Mouse (Mus musculus) limb, embryonic 11.5 days (tissue): ENCODE measurements around the gene Mapk7. TPM values are rescaled to one million over a fixed set of nuclear protein-coding genes. Genes with fewer than 3 reads are reported as not detected.

ENCODE experiments used
- ATAC-seq: fragments of 200-750 bp; cut with Nextera tagmentation; 2 replicates; pipeline ENCODE4 v1.8.0; 2017; ENCODE audit warnings: low read depth; ENCODE audit not compliant: insufficient number of reproducible peaks, low FRiP score, low TSS enrichment
- DNase-seq: peaks from one replicate; pipeline ENCODE4 v3.0.0-alpha.2; 2015; ENCODE audit warnings: low spot score
- H3K27ac ChIP-seq: fragments of 300-500 bp; sonication (generic); replicated peaks from 2 replicates; pipeline ENCODE4 v1.5.1; 2014; ENCODE audit warnings: low read depth, mild to moderate bottlenecking, low read length
- H3K27me3 ChIP-seq: fragments of 300-500 bp; sonication (generic); 2 replicates; pipeline ENCODE4 v1.6.1; 2014; ENCODE audit warnings: mild to moderate bottlenecking, low read length, mixed read lengths; ENCODE audit not compliant: control insufficient read depth, insufficient read depth
- H3K36me3 ChIP-seq: fragments of 300-500 bp; sonication (generic); 2 replicates; pipeline ENCODE4 v1.6.1; 2014; ENCODE audit warnings: mild to moderate bottlenecking, low read length, moderate library complexity, mixed read lengths; ENCODE audit not compliant: control insufficient read depth, insufficient read depth
- H3K4me1 ChIP-seq: fragments of 300-500 bp; sonication (generic); 2 replicates; pipeline ENCODE4 v1.6.1; 2014; ENCODE audit warnings: low read length, mixed read lengths; ENCODE audit not compliant: control insufficient read depth, insufficient read depth
- H3K4me2 ChIP-seq: fragments of 300-500 bp; sonication (generic); 2 replicates; pipeline ENCODE4 v1.6.1; 2014; ENCODE audit warnings: low read depth, mild to moderate bottlenecking, moderate library complexity; ENCODE audit not compliant: severe bottlenecking
- H3K4me3 ChIP-seq: fragments of 300-500 bp; sonication (generic); 2 replicates; pipeline ENCODE4 v1.5.1; 2014; ENCODE audit warnings: low read depth, low read length
- H3K9ac ChIP-seq: fragments of 300-500 bp; sonication (generic); 2 replicates; pipeline ENCODE4 v1.6.1; 2014; ENCODE audit warnings: mild to moderate bottlenecking, low read length
- H3K9me3 ChIP-seq: fragments of 300-500 bp; sonication (generic); 2 replicates; pipeline ENCODE4 v1.6.1; 2016; ENCODE audit warnings: low read length; ENCODE audit not compliant: control insufficient read depth
- WGBS: fragments of 180-500 bp; shearing (Covaris S2); extraction: QIAGEN DNeasy Blood & Tissue Kit; methylation state at CpG from one replicate; pipeline ENCODE4 v1.1.7; 2014; 5-methylcytosine and 5-hydroxymethylcytosine counted together
- polyA plus RNA-seq: library from polyadenylated mRNA; unstranded; fragments of >200 nt; fragmentation: Nextera tagmentation; extraction: Ambion mirVana; gene quantifications from 2 replicates; pipeline ENCODE4 v1.2.1, GENCODE M21; 2014

Mapk7 gene
- polyA plus RNA-seq, 1 experiment from 2014 or later = 58.6 TPM

- no peak overlapping the region for H3K4me3 ChIP-seq
- ATAC-seq (no peak), DNase-seq (no peak)
- H3K9me3 ChIP-seq = no peaks in the 10 kb centered on the region
- H3K4me1 ChIP-seq = no peaks in the 10 kb centered on the region
- no peak overlapping the region for H3K9ac ChIP-seq
- no peak overlapping the region for H3K27ac ChIP-seq
- no peak overlapping the region for H3K4me2 ChIP-seq
- WGBS = 80% methylated on average over 4 of the region's 4 CpGs
- no peaks in the 10 kb centered on the region for H3K36me3 ChIP-seq
- no peaks in the 10 kb centered on the region for H3K27me3 ChIP-seq
Observed at GRCm38 (mm10) chr11:61465422-61465821, 28.8 kb downstream of the Mapk7 start.

DNA sequence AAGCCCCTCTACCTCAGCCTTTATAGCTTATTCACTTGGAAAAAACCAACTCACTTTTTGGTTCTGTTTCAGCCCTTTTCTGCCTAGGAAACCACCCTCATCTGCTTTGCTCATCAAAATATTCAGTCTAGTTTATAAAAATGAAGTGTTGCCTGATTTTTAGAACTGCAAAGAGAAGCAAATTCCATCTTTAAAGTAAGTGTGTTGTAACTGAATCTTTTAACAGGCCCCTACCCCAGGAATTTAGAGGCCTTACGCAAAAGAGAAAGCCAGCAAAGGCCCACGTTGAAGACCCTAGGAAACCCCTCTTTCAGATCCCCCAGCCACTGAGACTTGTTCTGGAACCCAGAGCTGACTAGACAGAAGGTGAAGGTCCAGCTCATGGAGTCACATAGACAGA, 30.1 kb downstream of the Mapk7 start:
- Histone ChIP-seq H3K27ac (no peak overlapping the region), H3K9me3 (no peaks in the 10 kb centered on the region), H3K4me2 (no peak overlapping the region), H3K36me3 (no peaks in the 10 kb centered on the region), H3K4me1 (no peaks in the 10 kb centered on the region), H3K4me3 (no peak overlapping the region), H3K9ac (no peak overlapping the region), H3K27me3 (no peaks in the 10 kb centered on the region)
- ATAC-seq (no peak), DNase-seq (no peak)
- 61% methylated on average over 2 of the region's 2 CpGs for whole genome bisulfite sequencing

DNA sequence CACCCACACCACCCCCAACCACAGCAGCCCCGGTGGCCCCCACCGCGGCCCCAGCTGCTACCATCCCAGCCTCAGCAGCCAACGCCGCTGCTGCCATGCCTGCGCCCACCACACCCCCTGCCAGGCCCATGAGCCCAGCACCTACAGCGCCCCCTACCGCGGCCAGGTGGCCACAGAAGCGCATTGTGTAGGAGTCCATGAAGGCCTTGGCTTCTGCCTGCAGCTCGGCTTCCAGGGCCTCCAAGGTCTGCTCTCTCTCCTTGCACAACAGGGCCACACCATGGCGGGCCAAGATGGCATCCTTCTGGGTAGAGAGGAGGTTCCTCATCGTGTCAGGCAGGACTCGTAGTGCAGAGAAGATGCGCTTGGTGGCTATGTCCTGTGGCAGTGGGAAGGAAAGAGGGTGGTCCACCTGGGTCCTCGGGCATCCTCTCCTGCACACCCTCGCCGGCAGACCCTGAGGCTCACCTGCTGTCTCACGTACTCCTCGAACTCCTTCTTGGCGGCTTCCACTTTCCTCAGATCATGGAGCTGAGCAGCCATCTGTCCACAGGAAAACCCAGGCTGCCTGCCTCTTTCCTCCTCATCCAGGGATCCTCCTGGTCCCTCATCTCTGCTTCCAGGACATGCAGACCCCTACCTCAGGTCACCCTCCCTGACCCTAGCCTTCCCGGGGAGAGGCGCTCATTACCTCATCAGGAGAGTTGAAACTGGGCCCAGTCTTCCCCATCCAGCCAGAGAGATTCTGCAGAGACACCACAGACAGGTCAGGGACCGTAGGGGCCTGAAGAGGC, 44.5 kb downstream of the Mapk7 start:
- H3K27me3 ChIP-seq = 0 out of 2 replicates have a peak, but pooled peaks cover 2% of the 10 kb centered on the region
- H3K9me3 ChIP-seq = no peaks in the 10 kb centered on the region
- peaks cover 11% of the 10 kb centered on the region; the same call in 1 of the 2 replicates for H3K4me1 ChIP-seq
- no peak overlapping the region for H3K9ac ChIP-seq
- H3K4me3 ChIP-seq = no peak overlapping the region
- H3K36me3 ChIP-seq = no peaks in the 10 kb centered on the region
- H3K27ac ChIP-seq = no peak overlapping the region
- DNase-seq (peak; percentile 29), ATAC-seq (no peak)
- WGBS = 73% methylated on average over 24 of the region's 24 CpGs
- H3K4me2 ChIP-seq = no peak overlapping the region

DNA sequence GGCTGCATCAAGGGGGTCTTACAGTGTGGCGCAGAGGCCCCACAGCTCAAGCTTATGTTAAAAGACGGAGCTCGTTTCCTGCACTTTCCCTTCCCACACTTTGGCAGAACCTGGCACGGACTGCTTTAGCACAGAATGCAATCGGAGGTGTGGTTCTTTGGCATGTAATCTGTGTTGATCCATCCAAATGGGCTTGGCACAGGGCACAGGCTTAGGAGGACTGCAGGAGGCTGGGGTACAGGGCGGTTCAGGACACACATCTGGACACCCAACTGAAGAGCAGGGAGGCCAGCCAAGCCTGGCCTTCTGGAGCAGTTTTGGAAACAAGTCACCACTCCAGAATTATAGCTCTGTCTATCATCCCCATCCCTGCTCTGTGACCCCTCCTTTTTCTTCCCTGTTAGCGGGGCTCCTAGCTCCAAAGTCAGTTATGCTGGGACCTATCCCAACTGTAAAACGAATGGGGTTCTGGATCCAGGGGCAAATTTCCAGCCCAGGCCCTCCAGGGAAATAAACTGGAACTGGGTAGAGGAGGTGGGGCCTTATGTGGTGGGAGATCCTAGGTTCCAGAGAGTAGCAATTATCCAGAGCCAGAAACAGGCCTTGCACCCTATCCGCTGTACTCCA, 45.5 kb downstream of the Mapk7 start:
- no peak for DNase-seq
- Histone ChIP-seq H3K9me3 (no peaks in the 10 kb centered on the region), H3K4me3 (no peak overlapping the region), H3K4me1 (peaks cover 5% of the 10 kb centered on the region; the same call in 1 of the 2 replicates), H3K27ac (no peak overlapping the region), H3K36me3 (no peaks in the 10 kb centered on the region), H3K9ac (no peak overlapping the region), H3K4me2 (no peak overlapping the region), H3K27me3 (0 out of 2 replicates have a peak, but pooled peaks cover 2% of the 10 kb centered on the region)
- WGBS = 80% methylated on average over 9 of the region's 9 CpGs
- no peak for ATAC-seq

DNA sequence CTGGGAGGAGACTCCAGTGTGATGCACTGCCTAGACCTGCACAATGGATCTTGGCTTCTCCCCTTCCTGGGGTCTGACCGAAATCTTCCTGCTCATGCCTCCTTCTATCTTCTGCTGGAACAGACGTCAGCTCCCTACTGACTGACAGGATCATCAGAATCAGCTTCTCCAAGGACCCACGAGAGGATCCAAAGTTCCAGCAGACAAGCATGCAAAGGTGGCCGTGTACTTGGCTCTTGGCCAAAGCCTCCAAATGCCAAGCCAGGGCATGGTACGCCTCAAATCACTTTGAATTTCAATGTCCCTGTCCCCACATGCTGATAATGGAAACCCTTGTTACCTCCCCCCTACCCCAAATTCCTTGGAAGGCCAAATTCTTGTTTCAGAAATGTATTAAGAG, 46.2 kb downstream of the Mapk7 start:
- Histone ChIP-seq H3K27me3 (0 out of 2 replicates have a peak, but pooled peaks cover 2% of the 10 kb centered on the region), H3K9me3 (no peaks in the 10 kb centered on the region), H3K27ac (no peak overlapping the region), H3K4me1 (no peaks in the 10 kb centered on the region; the same call in 1 of the 2 replicates), H3K4me3 (no peak overlapping the region), H3K9ac (no peak overlapping the region), H3K4me2 (no peak overlapping the region), H3K36me3 (no peaks in the 10 kb centered on the region)
- 74% methylated on average over 5 of the region's 5 CpGs for WGBS
- DNase-seq = no peak
- ATAC-seq = no peak

DNA sequence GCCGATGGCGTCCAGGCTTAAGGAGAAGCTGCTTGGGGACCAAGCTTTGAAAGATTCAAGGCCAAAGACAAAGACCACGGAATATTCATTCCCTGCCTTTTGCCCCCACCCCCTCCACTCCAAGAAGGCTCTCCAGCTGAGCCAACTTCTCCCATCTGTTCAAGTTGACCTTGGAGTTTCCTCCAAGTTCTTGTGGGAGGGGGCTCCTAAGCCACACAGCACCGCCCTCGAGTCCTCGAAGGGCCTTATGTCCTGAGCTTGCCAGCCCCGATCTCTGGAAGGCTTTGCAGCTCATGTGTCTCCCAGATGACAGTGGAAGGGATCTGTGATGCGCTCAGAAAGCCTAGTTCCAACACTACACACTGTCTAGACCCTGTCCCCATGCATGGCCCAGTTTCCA, 46.9 kb downstream of the Mapk7 start:
- no peak overlapping the region for H3K9ac ChIP-seq
- WGBS = 91% methylated on average over 8 of the region's 8 CpGs
- no peaks in the 10 kb centered on the region for H3K36me3 ChIP-seq
- 0 out of 2 replicates have a peak, but pooled peaks cover 2% of the 10 kb centered on the region for H3K27me3 ChIP-seq
- DNase-seq (no peak), ATAC-seq (no peak)
- no peaks in the 10 kb centered on the region for H3K9me3 ChIP-seq
- no peaks in the 10 kb centered on the region; the same call in 1 of the 2 replicates for H3K4me1 ChIP-seq
- no peak overlapping the region for H3K4me2 ChIP-seq
- H3K4me3 ChIP-seq = no peak overlapping the region
- H3K27ac ChIP-seq = no peak overlapping the region

DNA sequence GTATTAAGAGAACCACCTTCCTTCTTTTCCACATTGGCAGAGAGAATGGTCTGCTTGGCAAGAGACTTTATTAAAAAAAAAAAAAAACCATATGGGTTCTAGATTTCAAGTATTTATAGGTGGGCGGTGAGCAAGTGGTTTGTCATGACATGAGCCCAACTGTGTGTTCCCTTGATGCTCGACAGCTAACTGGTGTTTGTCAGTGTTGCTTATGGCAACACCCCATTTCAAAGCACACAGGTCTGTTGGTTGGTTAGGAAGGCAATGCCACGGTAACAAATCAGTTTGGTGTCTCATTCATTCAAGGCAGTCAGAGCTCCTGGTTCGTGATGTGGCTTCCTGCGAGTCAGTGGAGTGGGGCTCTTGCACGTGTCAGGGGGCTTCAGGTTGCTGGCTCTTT, 50.4 kb downstream of the Mapk7 start:
- no peak for DNase-seq
- Histone ChIP-seq H3K36me3 (no peaks in the 10 kb centered on the region), H3K27me3 (no peaks in the 10 kb centered on the region), H3K4me2 (no peak overlapping the region), H3K4me1 (no peaks in the 10 kb centered on the region; the same call in 1 of the 2 replicates), H3K9ac (no peak overlapping the region), H3K4me3 (no peak overlapping the region), H3K27ac (no peak overlapping the region), H3K9me3 (no peaks in the 10 kb centered on the region)
- WGBS = 88% methylated on average over 6 of the region's 6 CpGs
- no peak for ATAC-seq

DNA sequence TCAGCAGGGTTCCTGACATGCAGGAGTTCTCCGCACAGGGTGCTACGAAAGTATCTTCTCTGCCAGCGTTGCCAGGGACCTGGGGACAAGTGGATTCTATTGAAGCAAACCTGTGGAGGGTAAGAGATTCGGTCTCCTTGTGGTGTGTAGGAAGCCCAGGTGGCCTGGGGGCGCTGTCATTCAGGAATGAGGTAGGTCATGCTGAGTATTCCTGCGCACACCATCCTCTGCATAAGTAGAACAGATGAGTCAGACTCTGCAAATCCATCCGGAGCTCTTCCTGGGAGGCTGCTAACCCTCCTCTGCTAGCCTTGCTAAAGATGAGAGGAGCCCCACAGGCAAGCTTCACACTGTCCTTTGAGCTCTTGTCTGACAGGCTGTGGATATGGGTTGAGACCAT, 52.5 kb downstream of the Mapk7 start:
- no peak overlapping the region for H3K27ac ChIP-seq
- H3K9ac ChIP-seq = no peak overlapping the region
- H3K27me3 ChIP-seq = no peaks in the 10 kb centered on the region
- DNase-seq (no peak), ATAC-seq (no peak)
- H3K9me3 ChIP-seq = no peaks in the 10 kb centered on the region
- WGBS = 86% methylated on average over 7 of the region's 7 CpGs
- H3K36me3 ChIP-seq = no peaks in the 10 kb centered on the region
- H3K4me3 ChIP-seq = no peak overlapping the region
- H3K4me2 ChIP-seq = no peak overlapping the region
- no peaks in the 10 kb centered on the region for H3K4me1 ChIP-seq
